Mouse (Mus musculus) forebrain, embryonic 11.5 days (tissue): Measurements from ENCODE around the gene Tnik. TPM values are rescaled to one million over a fixed set of nuclear protein-coding genes. Genes with fewer than 3 reads are reported as not detected.

Experiments used
- ATAC-seq: fragments of 200-750 bp; cut with Nextera tagmentation; replicated peaks from 2 replicates; pipeline ENCODE4 v1.8.0; 2017; ENCODE audit warnings: moderate TSS enrichment; ENCODE audit not compliant: low FRiP score
- DNase-seq: peaks from one replicate; pipeline ENCODE4 v3.0.0-alpha.2; 2017; ENCODE audit warnings: low spot score
- H3K27ac ChIP-seq: fragments of 300-500 bp; sonication (generic); 2 replicates; pipeline ENCODE4 v1.5.1; 2014; ENCODE audit warnings: low read depth, low read length
- H3K27me3 ChIP-seq: fragments of 300-500 bp; sonication (generic); 2 replicates; pipeline ENCODE4 v1.6.1; 2014; ENCODE audit warnings: mild to moderate bottlenecking, low read length, mixed read lengths; ENCODE audit not compliant: control insufficient read depth, insufficient read depth
- H3K36me3 ChIP-seq: fragments of 300-500 bp; sonication (generic); 2 replicates; pipeline ENCODE4 v1.6.1; 2014; ENCODE audit warnings: mild to moderate bottlenecking, low read length, moderate library complexity, mixed read lengths; ENCODE audit not compliant: control insufficient read depth, insufficient read depth
- H3K4me1 ChIP-seq: fragments of 300-500 bp; sonication (generic); replicated peaks from 2 replicates; pipeline ENCODE4 v1.6.1; 2014; ENCODE audit warnings: low read length, mixed read lengths; ENCODE audit not compliant: control insufficient read depth, insufficient read depth
- H3K4me2 ChIP-seq: fragments of 300-500 bp; sonication (generic); 2 replicates; pipeline ENCODE4 v1.6.1; 2014; ENCODE audit warnings: low read depth, mild to moderate bottlenecking, low read length, moderate library complexity, mixed read lengths; ENCODE audit not compliant: severe bottlenecking
- H3K4me3 ChIP-seq: fragments of 300-500 bp; sonication (generic); 2 replicates; pipeline ENCODE4 v1.5.1; 2014; ENCODE audit warnings: low read depth, low read length
- H3K9ac ChIP-seq: fragments of 300-500 bp; sonication (generic); 2 replicates; pipeline ENCODE4 v1.6.1; 2014; ENCODE audit warnings: low read length
- H3K9me3 ChIP-seq: fragments of 300-500 bp; sonication (generic); 2 replicates; pipeline ENCODE4 v1.6.1; 2016; ENCODE audit warnings: low read length, mixed read lengths; ENCODE audit not compliant: control insufficient read depth
- WGBS: fragments of 180-500 bp; shearing (Covaris S2); extraction: QIAGEN DNeasy Blood & Tissue Kit; methylation state at CpG from one replicate; pipeline ENCODE4 v1.1.7; 2014; 5-methylcytosine and 5-hydroxymethylcytosine counted together
- polyA plus RNA-seq: library from polyadenylated mRNA; unstranded; fragments of >200 nt; fragmentation: Nextera tagmentation; extraction: Ambion mirVana; gene quantifications from 2 replicates; pipeline ENCODE4 v1.2.1, GENCODE M21; 2014

Tnik gene
- polyA plus RNA-seq, 1 experiment from 2014 or later: 21.7 TPM

- Histone ChIP-seq H3K4me2 (no peak overlapping the region), H3K9me3 (no peaks in the 10 kb centered on the region), H3K4me1 (peaks cover 2% of the 10 kb centered on the region; the same call in 1 of the 2 replicates), H3K9ac (no peak overlapping the region), H3K27me3 (no peaks in the 10 kb centered on the region), H3K27ac (no peak overlapping the region), H3K36me3 (no peaks in the 10 kb centered on the region), H3K4me3 (no peak overlapping the region)
- DNase-seq: no peak
- no peak for ATAC-seq
Observed at GRCm38 (mm10) chr3:28271884-28272283, 8.9 kb downstream of the Tnik start.

GRCm38 (mm10) chr3:28274763-28275162 lies 11.7 kb downstream of the Tnik start:
- no peak overlapping the region for H3K4me2 ChIP-seq
- H3K36me3 ChIP-seq: no peaks in the 10 kb centered on the region
- ATAC-seq: no peak
- WGBS: 93% methylated on average over 4 of the region's 4 CpGs
- H3K27me3 ChIP-seq: no peaks in the 10 kb centered on the region
- H3K4me3 ChIP-seq: no peak overlapping the region
- no peak overlapping the region for H3K27ac ChIP-seq
- no peaks in the 10 kb centered on the region for H3K4me1 ChIP-seq
- H3K9ac ChIP-seq: no peak overlapping the region
- DNase-seq: no peak
- H3K9me3 ChIP-seq: no peaks in the 10 kb centered on the region

- 88% methylated on average over 1 of the region's 1 CpGs for WGBS
- Histone ChIP-seq H3K9me3 (no peaks in the 10 kb centered on the region), H3K4me2 (no peak overlapping the region), H3K36me3 (no peaks in the 10 kb centered on the region), H3K4me3 (no peak overlapping the region), H3K9ac (no peak overlapping the region), H3K4me1 (no peaks in the 10 kb centered on the region), H3K27me3 (no peaks in the 10 kb centered on the region), H3K27ac (no peak overlapping the region)
- ATAC-seq (no peak), DNase-seq (no peak)
Observed at GRCm38 (mm10) chr3:28289693-28290092, 26.7 kb downstream of the Tnik start.

- no peaks in the 10 kb centered on the region for H3K27me3 ChIP-seq
- H3K27ac ChIP-seq: no peak overlapping the region
- WGBS: 83% methylated on average over 4 of the region's 4 CpGs
- no peak overlapping the region for H3K4me2 ChIP-seq
- no peak overlapping the region for H3K4me3 ChIP-seq
- H3K36me3 ChIP-seq: no peaks in the 10 kb centered on the region
- DNase-seq: no peak
- no peaks in the 10 kb centered on the region for H3K9me3 ChIP-seq
- no peak overlapping the region for H3K9ac ChIP-seq
- H3K4me1 ChIP-seq: no peaks in the 10 kb centered on the region
- no peak for ATAC-seq
Observed at GRCm38 (mm10) chr3:28301378-28301777, 38.4 kb downstream of the Tnik start.

- no peak for DNase-seq
- no peak overlapping the region for H3K4me3 ChIP-seq
- H3K36me3 ChIP-seq: no peaks in the 10 kb centered on the region
- 97% methylated on average over 5 of the region's 5 CpGs for WGBS
- H3K9me3 ChIP-seq: no peaks in the 10 kb centered on the region
- H3K27me3 ChIP-seq: no peaks in the 10 kb centered on the region
- no peak overlapping the region for H3K9ac ChIP-seq
- ATAC-seq: no peak
- no peak overlapping the region for H3K27ac ChIP-seq
- H3K4me2 ChIP-seq: no peak overlapping the region
- no peaks in the 10 kb centered on the region for H3K4me1 ChIP-seq
Observed at GRCm38 (mm10) chr3:28303915-28304314, 40.9 kb downstream of the Tnik start.

GRCm38 (mm10) chr3:28306852-28307251 lies 43.8 kb downstream of the Tnik start:
- WGBS: 87% methylated on average over 3 of the region's 3 CpGs
- H3K36me3 ChIP-seq: no peaks in the 10 kb centered on the region

GRCm38 (mm10) chr3:28314438-28314837 lies 51.4 kb downstream of the Tnik start:
- no peaks in the 10 kb centered on the region for H3K36me3 ChIP-seq
- no peaks in the 10 kb centered on the region for H3K4me1 ChIP-seq
- no peak overlapping the region for H3K4me2 ChIP-seq
- H3K9me3 ChIP-seq: no peaks in the 10 kb centered on the region
- H3K27me3 ChIP-seq: no peaks in the 10 kb centered on the region
- H3K4me3 ChIP-seq: no peak overlapping the region
- H3K27ac ChIP-seq: no peak overlapping the region
- 85% methylated on average over 2 of the region's 2 CpGs for WGBS
- no peak for ATAC-seq
- no peak overlapping the region for H3K9ac ChIP-seq
- no peak for DNase-seq

More at GRCm38 (mm10) chr3:28306852-28307251, 43.8 kb downstream of the Tnik start:
- H3K4me3 ChIP-seq: no peak overlapping the region
- no peak for ATAC-seq
- H3K27me3 ChIP-seq: no peaks in the 10 kb centered on the region
- DNase-seq: no peak
- H3K27ac ChIP-seq: no peak overlapping the region
- no peak overlapping the region for H3K4me2 ChIP-seq
- H3K9me3 ChIP-seq: no peaks in the 10 kb centered on the region
- H3K9ac ChIP-seq: no peak overlapping the region
- H3K4me1 ChIP-seq: no peaks in the 10 kb centered on the region

- no peaks in the 10 kb centered on the region for H3K36me3 ChIP-seq
- no peak overlapping the region for H3K9ac ChIP-seq
- WGBS: 85% methylated on average over 1 of the region's 1 CpGs
- no peak overlapping the region for H3K27ac ChIP-seq
- H3K4me2 ChIP-seq: no peak overlapping the region
- H3K27me3 ChIP-seq: no peaks in the 10 kb centered on the region
- H3K4me3 ChIP-seq: no peak overlapping the region
- H3K9me3 ChIP-seq: no peaks in the 10 kb centered on the region
- ATAC-seq: no peak
- no peaks in the 10 kb centered on the region for H3K4me1 ChIP-seq
- no peak for DNase-seq
Observed at GRCm38 (mm10) chr3:28317339-28317738, 54.3 kb downstream of the Tnik start.

GRCm38 (mm10) chr3:28321635-28322034 lies 58.6 kb downstream of the Tnik start:
- Histone ChIP-seq H3K36me3 (no peaks in the 10 kb centered on the region), H3K27me3 (no peaks in the 10 kb centered on the region), H3K4me1 (no peaks in the 10 kb centered on the region), H3K4me3 (no peak overlapping the region), H3K9me3 (no peaks in the 10 kb centered on the region), H3K4me2 (no peak overlapping the region), H3K27ac (no peak overlapping the region), H3K9ac (no peak overlapping the region)
- ATAC-seq: no peak
- no peak for DNase-seq
- WGBS: 93% methylated on average over 8 of the region's 8 CpGs
